Comparison of ENCODE assay signal across 11 mouse cellular contexts in genomic region chr7:24459843-24460242, GRCm38 (mm10). TPM values are rescaled to one million over a fixed set of nuclear protein-coding genes. Genes with fewer than 3 reads are reported as not detected.
DNase-seq lines count a peak whose midpoint lies in the region; ATAC-seq and TF ChIP-seq lines count a peak whose summit lies in the region.
"Had no signal": no experiment of that assay in that cellular context is flagged by ENCODE, and none has a peak within 500 bp of the region (broad histone marks: within the 10 kb centered on the region; RNA-seq: fewer than 3 reads in every experiment).

No protein-coding gene starts in this region.

- no peak overlapping the region for H3K4me2 ChIP-seq in intestine, embryonic 16.5 days (ENCODE audit: low read depth, low read length)
- H3K4me2 ChIP-seq in forebrain, embryonic 16.5 days (ENCODE audit: low read length), result no peak overlapping the region

- 50% methylated on average over 3 of the region's 3 CpGs for WGBS in intestine, embryonic 16.5 days
- 76% methylated on average over 3 of the region's 3 CpGs for WGBS in forebrain, embryonic 16.5 days

- no peaks in the 10 kb centered on the region for H3K36me3 ChIP-seq in E14TG2a.4 (ENCODE audit: insufficient read depth, low read length)
- H3K36me3 ChIP-seq in intestine, embryonic 16.5 days (ENCODE audit: control insufficient read depth, insufficient read depth, low read length), result no peaks in the 10 kb centered on the region
- no peaks in the 10 kb centered on the region for H3K36me3 ChIP-seq in forebrain, embryonic 16.5 days (ENCODE audit: control insufficient read depth, insufficient read depth)

- peaks cover 16% of the 10 kb centered on the region for H3K27me3 ChIP-seq in E14TG2a.4 (ENCODE audit: insufficient read depth, low read length)
- no peaks in the 10 kb centered on the region for H3K27me3 ChIP-seq in intestine, embryonic 16.5 days (replicated peaks; ENCODE audit: control insufficient read depth, insufficient read depth, low read length)
- peaks cover 2% of the 10 kb centered on the region; the same call in 1 of the 2 replicates for H3K27me3 ChIP-seq in forebrain, embryonic 16.5 days (replicated peaks; ENCODE audit: control insufficient read depth, insufficient read depth, low read length)

- peak; percentile 55 for ATAC-seq in intestine, embryonic 16.5 days
- ATAC-seq in forebrain, embryonic 16.5 days, result no peak
- ATAC-seq: CD4-positive, CD25-positive, alpha-beta regulatory T cell, adult 4 months had no signal

- H3K27ac ChIP-seq in intestine, embryonic 16.5 days (ENCODE audit: low read length), result peak overlapping the region; percentile 33; the same call in 1 of the 2 replicates
- H3K27ac ChIP-seq in forebrain, embryonic 16.5 days (ENCODE audit: low read length), result no peak overlapping the region

- H3K4me3 ChIP-seq in E14TG2a.4 (replicated peaks; ENCODE audit: low read length), result peak overlapping the region; percentile 35
- H3K4me3 ChIP-seq in intestine, embryonic 16.5 days (ENCODE audit: low read length), result no peak overlapping the region
- H3K4me3 ChIP-seq in forebrain, embryonic 16.5 days (replicated peaks; ENCODE audit: low read length), result no peak overlapping the region

- no peaks in the 10 kb centered on the region for H3K9me3 ChIP-seq in E14TG2a.4 (ENCODE audit: low read length)
- no peaks in the 10 kb centered on the region for H3K9me3 ChIP-seq in intestine, embryonic 16.5 days (ENCODE audit: control insufficient read depth, low read length)
- no peaks in the 10 kb centered on the region for H3K9me3 ChIP-seq in forebrain, embryonic 16.5 days (ENCODE audit: control insufficient read depth, low read length)

- DNase-seq in gastrocnemius, adult 18-20 months (ENCODE audit: low spot score), result peak; percentile 27
- no peak for DNase-seq in gastrocnemius, postnatal 36 days
- peak; percentile 79 to 83 for DNase-seq in lung, postnatal 4 days
- no peak for DNase-seq in left cerebral cortex, adult 8-10 months (ENCODE audit: low spot score in 2 of 2)
- DNase-seq in layer of hippocampus, adult 9-10 months (ENCODE audit: low spot score), result no peak
- DNase-seq: midbrain, embryonic 14.5 days; right cerebral cortex, postnatal 25 days had no signal

- TF ChIP-seq CTCF in E14TG2a.4 (conservative IDR thresholded peaks at IDR 0.05; ENCODE audit: low read length), result no peak

- intact Hi-C loops in gastrocnemius, postnatal 36 days (cut with DNase I), result no loop called here

- H3K9ac ChIP-seq in intestine, embryonic 16.5 days (ENCODE audit: low read depth, low read length), result no peak overlapping the region
- H3K9ac ChIP-seq in forebrain, embryonic 16.5 days (replicated peaks; ENCODE audit: low read depth, low read length), result no peak overlapping the region

- H3K4me1 ChIP-seq in E14TG2a.4 (replicated peaks; ENCODE audit: low read depth, low read length), result peaks cover 85% of the 10 kb centered on the region
- H3K4me1 ChIP-seq in intestine, embryonic 16.5 days (ENCODE audit: control insufficient read depth, insufficient read depth, low read length), result peaks cover 34% of the 10 kb centered on the region
- H3K4me1 ChIP-seq in forebrain, embryonic 16.5 days (replicated peaks; ENCODE audit: control insufficient read depth, insufficient read depth, low read length), result peaks cover 7% of the 10 kb centered on the region; the same call in 1 of the 2 replicates

RNA-seq across cellular contexts. Expression of gene Plaur, which starts 2.4 kb away (rescaled TPM):
- 1 to 10 TPM in 1 of 2 experiments, under 1 TPM in 1; 0.87 to 1.4 TPM for total RNA-seq in gastrocnemius, adult 18-20 months (2021)
- under 1 TPM; 0.61 to 0.64 TPM for total RNA-seq in gastrocnemius, postnatal 36 days (2021)
- polyA plus RNA-seq in intestine, embryonic 16.5 days (2015; fragmentation: Nextera tagmentation; extraction: Ambion mirVana), result 8.0 and 9.7 TPM in 2 replicates
- total RNA-seq in left cerebral cortex, adult 8-10 months (2022), result 1 to 10 TPM in 2 of 4 experiments, under 1 TPM in 2; 0.72 to 4.6 (median 2.1) TPM
- 2.1 and 2.3 TPM in 2 replicates for polyA plus RNA-seq in forebrain, embryonic 16.5 days (2015; fragmentation: Nextera tagmentation; extraction: Ambion mirVana)

RNA-seq across cellular contexts. Expression of gene Irgc1, which starts 7.7 kb away (rescaled TPM):
- not detected for total RNA-seq in gastrocnemius, adult 18-20 months (2021)
- not detected for total RNA-seq in gastrocnemius, postnatal 36 days (2021)
- 0.07 TPM in 1 of 2 replicates, not detected in the other for polyA plus RNA-seq in intestine, embryonic 16.5 days (2015; fragmentation: Nextera tagmentation; extraction: Ambion mirVana)
- total RNA-seq in left cerebral cortex, adult 8-10 months (2022), result under 1 TPM in 1 of 4 experiments, not detected in 3; 0.21 TPM
- not detected in 2 replicates for polyA plus RNA-seq in forebrain, embryonic 16.5 days (2015; fragmentation: Nextera tagmentation; extraction: Ambion mirVana)
- polyA plus RNA-seq: midbrain, embryonic 14.5 days had no signal

RNA-seq across cellular contexts. Expression of gene Cadm4, which starts 22.0 kb away (rescaled TPM):
- 1 to 10 TPM; 2.3 to 3.4 TPM for total RNA-seq in gastrocnemius, adult 18-20 months (2021)
- 1 to 10 TPM; 2.7 to 4.6 TPM for total RNA-seq in gastrocnemius, postnatal 36 days (2021)
- 1.2 and 1.5 TPM in 2 replicates for polyA plus RNA-seq in intestine, embryonic 16.5 days (2015; fragmentation: Nextera tagmentation; extraction: Ambion mirVana)
- total RNA-seq in left cerebral cortex, adult 8-10 months (2022), result 100 to 1,000 TPM; 215 to 253 (median 239) TPM
- polyA plus RNA-seq in forebrain, embryonic 16.5 days (2015; fragmentation: Nextera tagmentation; extraction: Ambion mirVana), result 67.8 and 86.8 TPM in 2 replicates
- polyA plus RNA-seq: CD4-positive, CD25-positive, alpha-beta regulatory T cell, adult 4 months had no signal

RNA-seq across cellular contexts. Expression of gene Zfp428, which starts 47.0 kb away (rescaled TPM):
- 1 to 10 TPM; 4.1 to 4.5 TPM for total RNA-seq in gastrocnemius, adult 18-20 months (2021)
- total RNA-seq in gastrocnemius, postnatal 36 days (2021), result 1 to 10 TPM; 4.3 to 5.9 TPM
- 26.3 and 26.6 TPM in 2 replicates for polyA plus RNA-seq in intestine, embryonic 16.5 days (2015; fragmentation: Nextera tagmentation; extraction: Ambion mirVana)
- total RNA-seq in left cerebral cortex, adult 8-10 months (2022), result 10 to 100 TPM; 42.8 to 45.4 (median 44.1) TPM
- 267 and 282 TPM in 2 replicates for polyA plus RNA-seq in forebrain, embryonic 16.5 days (2015; fragmentation: Nextera tagmentation; extraction: Ambion mirVana)

RNA-seq across cellular contexts. Expression of gene AC161166.1, which starts 52.4 kb away (rescaled TPM):
- not detected for total RNA-seq in gastrocnemius, adult 18-20 months (2021)
- not detected for total RNA-seq in gastrocnemius, postnatal 36 days (2021)
- polyA plus RNA-seq in intestine, embryonic 16.5 days (2015; fragmentation: Nextera tagmentation; extraction: Ambion mirVana), result 0.13 and 0.20 TPM in 2 replicates
- not detected for total RNA-seq in left cerebral cortex, adult 8-10 months (2022)
- polyA plus RNA-seq in forebrain, embryonic 16.5 days (2015; fragmentation: Nextera tagmentation; extraction: Ambion mirVana), result 1.2 and 1.9 TPM in 2 replicates
- polyA plus RNA-seq: CD4-positive, CD25-positive, alpha-beta regulatory T cell, adult 4 months had no signal

Comparison
In these comparisons a context has a peak if more than half of its experiments do, and no peak if none do; other contexts are left out.
1. DNase-seq: peak in gastrocnemius, adult 18-20 months (single experiment) and lung, postnatal 4 days (2 of 2); none in gastrocnemius, postnatal 36 days (0 of 2), left cerebral cortex, adult 8-10 months (0 of 2) and layer of hippocampus, adult 9-10 months (single experiment).
2. RNA of gene Cadm4, which starts 22.0 kb away (total RNA-seq): 215 to 253 TPM in left cerebral cortex, adult 8-10 months; 2.7 to 4.6 TPM in gastrocnemius, postnatal 36 days and 2.3 to 3.4 TPM in gastrocnemius, adult 18-20 months; every median in the first group is over 10 times any median in the second.